Mouse (Mus musculus) heart, adult 2 months (tissue): Measurements from ENCODE around the gene Eid3.

ENCODE experiments used
- CTCF ChIP-seq: fragments of 200-600 bp; IDR thresholded peaks from 2 replicates; pipeline ENCODE4 v1.8.1; 2022; ENCODE audit warnings: antibody characterized with exemption, mild to moderate bottlenecking, moderate library complexity
- EP300 ChIP-seq: fragments of 200-500 bp; IDR thresholded peaks from 2 replicates; pipeline ENCODE4 v1.6.1; 2011; ENCODE audit warnings: low read depth, low read length, control low read depth; ENCODE audit not compliant: insufficient read depth
- POLR2A ChIP-seq: fragments of 200-500 bp; IDR thresholded peaks from 2 replicates; pipeline ENCODE4 v1.6.1; 2011; ENCODE audit warnings: mild to moderate bottlenecking, low read depth, low read length, control low read depth; ENCODE audit not compliant: insufficient read depth

DNA sequence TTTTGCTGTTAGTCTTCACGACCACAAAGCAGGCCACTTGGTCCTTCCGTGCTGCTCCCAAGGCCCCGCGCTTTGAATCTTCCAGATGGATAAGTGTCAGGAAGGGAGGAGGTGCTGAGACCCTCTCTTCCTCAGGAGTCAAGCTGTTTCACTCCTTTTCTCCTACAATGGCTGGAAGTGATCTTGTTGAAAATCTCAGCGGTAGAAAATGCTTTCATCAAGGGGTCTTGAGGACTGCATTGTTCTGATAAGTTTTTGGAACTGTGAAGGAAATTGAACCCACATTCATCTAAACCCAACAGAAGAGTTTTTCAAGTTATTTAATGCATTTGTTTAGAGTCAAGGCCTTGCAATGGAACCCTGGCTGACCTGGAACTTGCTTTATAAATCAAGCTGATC, 42.6 kb upstream of the Eid3 start:
- TF ChIP-seq POLR2A = no peak
- TF ChIP-seq CTCF = no peak
- no peak for TF ChIP-seq EP300
